Mouse (Mus musculus) forebrain, embryonic 16.5 days (tissue): ENCODE results near the gene Rmdn3. TPM values are rescaled to one million over a fixed set of nuclear protein-coding genes. Genes with fewer than 3 reads are reported as not detected.
A peak's percentile ranks its signal among the peaks of the same experiment; 100 is the strongest.

Source experiments
- ATAC-seq: fragments of 200-750 bp; cut with Nextera tagmentation; 2 replicates; pipeline ENCODE4 v1.8.0; 2017; ENCODE audit warnings: mild to moderate bottlenecking, moderate library complexity
- H3K27ac ChIP-seq: fragments of 300-500 bp; sonication (generic); 2 replicates; pipeline ENCODE4 v1.5.1; 2014; ENCODE audit warnings: low read length, control low read depth
- H3K27me3 ChIP-seq: fragments of 300-500 bp; sonication (generic); replicated peaks from 2 replicates; pipeline ENCODE4 v1.6.1; 2014; ENCODE audit warnings: low read length; ENCODE audit not compliant: control insufficient read depth, insufficient read depth
- H3K36me3 ChIP-seq: fragments of 300-500 bp; sonication (generic); 2 replicates; pipeline ENCODE4 v1.6.1; 2014; ENCODE audit not compliant: control insufficient read depth, insufficient read depth
- H3K4me1 ChIP-seq: fragments of 300-500 bp; sonication (generic); replicated peaks from 2 replicates; pipeline ENCODE4 v1.6.1; 2014; ENCODE audit warnings: low read length; ENCODE audit not compliant: control insufficient read depth, insufficient read depth
- H3K4me2 ChIP-seq: fragments of 300-500 bp; sonication (generic); 2 replicates; pipeline ENCODE4 v1.6.1; 2014; ENCODE audit warnings: mild to moderate bottlenecking, low read length, control low read depth
- H3K4me3 ChIP-seq: fragments of 300-500 bp; sonication (generic); replicated peaks from 2 replicates; pipeline ENCODE4 v1.5.1; 2014; ENCODE audit warnings: mild to moderate bottlenecking, low read length, control low read depth
- H3K9ac ChIP-seq: fragments of 300-500 bp; sonication (generic); replicated peaks from 2 replicates; pipeline ENCODE4 v1.6.1; 2014; ENCODE audit warnings: low read depth, low read length, control low read depth
- H3K9me3 ChIP-seq: fragments of 300-500 bp; sonication (generic); 2 replicates; pipeline ENCODE4 v1.6.1; 2016; ENCODE audit warnings: low read length; ENCODE audit not compliant: control insufficient read depth
- WGBS: fragments of 180-500 bp; shearing (Covaris S2); extraction: QIAGEN DNeasy Blood & Tissue Kit; methylation state at CpG from one replicate; pipeline ENCODE4 v1.1.7; 2014; 5-methylcytosine and 5-hydroxymethylcytosine counted together
- polyA plus RNA-seq: library from polyadenylated mRNA; unstranded; fragments of >200 nt; fragmentation: Nextera tagmentation; extraction: Ambion mirVana; gene quantifications from 2 replicates; pipeline ENCODE4 v1.2.1, GENCODE M21; 2015

The Rmdn3 gene
- polyA plus RNA-seq, 1 experiment from 2014 or later: 65.3 TPM

- H3K36me3 ChIP-seq: peaks cover 5% of the 10 kb centered on the region
- no peaks in the 10 kb centered on the region for H3K9me3 ChIP-seq
- no peaks in the 10 kb centered on the region for H3K27me3 ChIP-seq
- no peak overlapping the region for H3K27ac ChIP-seq
- no peak for ATAC-seq
- H3K9ac ChIP-seq: no peak overlapping the region
- H3K4me3 ChIP-seq: no peak overlapping the region
- no peak overlapping the region for H3K4me2 ChIP-seq
- peaks cover 16% of the 10 kb centered on the region for H3K4me1 ChIP-seq
Measured at GRCm38 (mm10) chr2:119157836-119158235, 1.0 kb upstream of the Rmdn3 start.

- WGBS: 7% methylated on average over 34 of the region's 34 CpGs
- Histone ChIP-seq H3K27ac (peak overlapping the region; percentile 42; the same call in 1 of the 2 replicates), H3K9me3 (no peaks in the 10 kb centered on the region), H3K4me1 (peaks cover 16% of the 10 kb centered on the region), H3K36me3 (peaks cover 13% of the 10 kb centered on the region), H3K4me2 (peak overlapping the region; percentile 97), H3K4me3 (peak overlapping the region; percentile 93), H3K27me3 (no peaks in the 10 kb centered on the region), H3K9ac (peak overlapping the region; percentile 90)
- ATAC-seq: no peak; the same call in 1 of the 2 replicates
Measured at GRCm38 (mm10) chr2:119156081-119156680, 653 bp downstream of the Rmdn3 start.

- Histone ChIP-seq H3K27me3 (no peaks in the 10 kb centered on the region), H3K9ac (no peak overlapping the region), H3K4me2 (no peak overlapping the region), H3K4me1 (peaks cover 16% of the 10 kb centered on the region), H3K4me3 (no peak overlapping the region), H3K27ac (no peak overlapping the region), H3K9me3 (no peaks in the 10 kb centered on the region), H3K36me3 (peaks cover 16% of the 10 kb centered on the region)
- 83% methylated on average over 9 of the region's 9 CpGs for WGBS
- ATAC-seq: no peak
Measured at GRCm38 (mm10) chr2:119155388-119155787, 1.4 kb downstream of the Rmdn3 start.

GRCm38 (mm10) chr2:119154683-119155082 is 2.2 kb downstream of the Rmdn3 start:
- 88% methylated on average over 2 of the region's 2 CpGs for WGBS
- no peak overlapping the region for H3K4me3 ChIP-seq
- H3K4me1 ChIP-seq: peaks cover 16% of the 10 kb centered on the region

GRCm38 (mm10) chr2:119152255-119152654 is 4.6 kb downstream of the Rmdn3 start:
- no peak overlapping the region for H3K9ac ChIP-seq
- H3K27ac ChIP-seq: no peak overlapping the region
- peaks cover 12% of the 10 kb centered on the region for H3K4me1 ChIP-seq
- no peak overlapping the region for H3K4me2 ChIP-seq
- ATAC-seq: no peak
- no peaks in the 10 kb centered on the region for H3K27me3 ChIP-seq
- WGBS: 92% methylated on average over 6 of the region's 6 CpGs
- peaks cover 30% of the 10 kb centered on the region for H3K36me3 ChIP-seq
- no peak overlapping the region for H3K4me3 ChIP-seq
- H3K9me3 ChIP-seq: no peaks in the 10 kb centered on the region

More at GRCm38 (mm10) chr2:119154683-119155082, 2.2 kb downstream of the Rmdn3 start:
- Histone ChIP-seq H3K4me2 (no peak overlapping the region), H3K9ac (no peak overlapping the region), H3K9me3 (no peaks in the 10 kb centered on the region), H3K27me3 (no peaks in the 10 kb centered on the region), H3K36me3 (peaks cover 21% of the 10 kb centered on the region), H3K27ac (no peak overlapping the region)
- no peak for ATAC-seq

GRCm38 (mm10) chr2:119147775-119148174 is 9.1 kb downstream of the Rmdn3 start:
- H3K4me3 ChIP-seq: no peak overlapping the region
- peaks cover 52% of the 10 kb centered on the region for H3K36me3 ChIP-seq
- ATAC-seq: no peak
- no peak overlapping the region for H3K9ac ChIP-seq
- WGBS: 90% methylated on average over 8 of the region's 8 CpGs
- H3K4me1 ChIP-seq: no peaks in the 10 kb centered on the region
- no peak overlapping the region for H3K4me2 ChIP-seq
- no peaks in the 10 kb centered on the region; the same call in 1 of the 2 replicates for H3K9me3 ChIP-seq
- H3K27ac ChIP-seq: no peak overlapping the region
- no peaks in the 10 kb centered on the region for H3K27me3 ChIP-seq

GRCm38 (mm10) chr2:119147160-119147678 is 9.6 kb downstream of the Rmdn3 start:
- Histone ChIP-seq H3K27ac (no peak overlapping the region), H3K4me1 (no peaks in the 10 kb centered on the region), H3K27me3 (no peaks in the 10 kb centered on the region), H3K36me3 (peaks cover 54% of the 10 kb centered on the region), H3K4me3 (no peak overlapping the region), H3K4me2 (no peak overlapping the region), H3K9me3 (no peaks in the 10 kb centered on the region; the same call in 1 of the 2 replicates), H3K9ac (no peak overlapping the region)
- no peak for ATAC-seq
- WGBS: 85% methylated on average over 22 of the region's 22 CpGs

GRCm38 (mm10) chr2:119146435-119146834 is 10.4 kb downstream of the Rmdn3 start:
- no peaks in the 10 kb centered on the region for H3K27me3 ChIP-seq
- H3K4me3 ChIP-seq: no peak overlapping the region
- 87% methylated on average over 6 of the region's 6 CpGs for WGBS
- H3K9ac ChIP-seq: no peak overlapping the region
- no peak overlapping the region for H3K4me2 ChIP-seq
- no peaks in the 10 kb centered on the region; the same call in 1 of the 2 replicates for H3K9me3 ChIP-seq
- H3K27ac ChIP-seq: no peak overlapping the region
- no peak for ATAC-seq
- no peaks in the 10 kb centered on the region for H3K4me1 ChIP-seq
- peaks cover 54% of the 10 kb centered on the region for H3K36me3 ChIP-seq

- Histone ChIP-seq H3K9me3 (no peaks in the 10 kb centered on the region; the same call in 1 of the 2 replicates), H3K27me3 (no peaks in the 10 kb centered on the region), H3K4me1 (no peaks in the 10 kb centered on the region), H3K36me3 (peaks cover 56% of the 10 kb centered on the region), H3K4me2 (no peak overlapping the region), H3K27ac (no peak overlapping the region), H3K9ac (no peak overlapping the region), H3K4me3 (no peak overlapping the region)
- no peak for ATAC-seq
- 92% methylated on average over 2 of the region's 2 CpGs for WGBS
Measured at GRCm38 (mm10) chr2:119145199-119145598, 11.6 kb downstream of the Rmdn3 start.
